Mouse (Mus musculus): ENCODE measurements around the gene Bloc1s4. TPM values are rescaled to one million over a fixed set of nuclear protein-coding genes. Genes with fewer than 3 reads are reported as not detected.

Bloc1s4 gene
- 16.8 and 16.9 TPM in 2 replicates for polyA plus RNA-seq (2012; ENCODE audit: insufficient read depth, insufficient read length, missing spikeins)

DNA sequence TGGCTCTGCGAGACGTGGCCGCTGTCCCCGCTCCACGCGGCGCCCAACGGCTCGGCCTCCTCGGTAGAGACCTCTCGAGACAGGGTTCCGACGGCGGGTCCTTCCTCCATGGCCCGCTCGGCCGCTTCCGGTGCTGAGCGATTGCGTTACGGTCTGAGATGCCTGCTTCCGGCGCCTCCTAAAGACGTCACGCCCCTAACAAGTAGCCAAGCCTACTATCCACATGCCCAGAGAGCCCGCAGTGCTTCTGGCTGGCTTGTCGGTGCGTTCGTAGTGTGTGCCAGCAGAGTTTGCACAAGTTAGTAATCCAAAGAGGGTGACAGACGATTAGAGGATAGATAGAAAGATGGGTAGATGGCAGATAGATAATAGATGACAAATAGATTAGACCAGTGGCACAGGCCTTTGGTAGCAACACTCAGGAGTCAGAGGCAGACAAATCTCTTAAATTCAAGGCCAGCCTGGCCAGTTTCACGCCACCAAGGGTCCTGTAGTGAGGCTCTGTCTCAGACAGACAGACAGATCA lies at the start of gene Bloc1s4:
TSS of gene Bloc1s4 (minus strand) at position 115 of the 526 bp plus-strand sequence.
- peak within 1 kb of the TSS; percentile 90 for H3K4me3 ChIP-seq (ENCODE audit: insufficient read depth, low read length)
- TF ChIP-seq CTCF (IDR thresholded peaks at IDR 0.05; ENCODE audit: low read depth, low read length) (no peak), POLR2A (IDR thresholded peaks at IDR 0.05; ENCODE audit: borderline replicate concordance, low read depth, low read length) (no peak)
- H3K27ac ChIP-seq (ENCODE audit: insufficient read depth, low read depth, low read length), result peak within 1 kb of the TSS; percentile 26
- peaks cover 30% of the 10 kb centered on the region for H3K4me1 ChIP-seq (ENCODE audit: control insufficient read depth, insufficient read depth, low read length)

- no peak overlapping the region for H3K27ac ChIP-seq (ENCODE audit: insufficient read depth, low read depth, low read length)
- no peak for TF ChIP-seq CTCF (IDR thresholded peaks at IDR 0.05; ENCODE audit: low read depth, low read length)
- TF ChIP-seq POLR2A (IDR thresholded peaks at IDR 0.05; ENCODE audit: borderline replicate concordance, low read depth, low read length), result no peak
- peak overlapping the region; percentile 70 for H3K4me3 ChIP-seq (ENCODE audit: insufficient read depth, low read length)
- peaks cover 21% of the 10 kb centered on the region for H3K4me1 ChIP-seq (ENCODE audit: control insufficient read depth, insufficient read depth, low read length)
These were observed 48.8 kb upstream of the Bloc1s4 start for GRCm38 (mm10) chr5:36797291-36797690.

- peaks cover 26% of the 10 kb centered on the region for H3K4me1 ChIP-seq (ENCODE audit: control insufficient read depth, insufficient read depth, low read length)
- TF ChIP-seq POLR2A (IDR thresholded peaks at IDR 0.05; ENCODE audit: borderline replicate concordance, low read depth, low read length), result peak; percentile 17; the same call in 1 of the 2 replicates
- H3K27ac ChIP-seq (ENCODE audit: insufficient read depth, low read depth, low read length), result peak within 1 kb of the TSS; percentile 86
- peak within 1 kb of the TSS; percentile 70 for H3K4me3 ChIP-seq (ENCODE audit: insufficient read depth, low read length)
These were observed 48.0 kb upstream of the Bloc1s4 start, which contains the start of gene Mrfap1 for GRCm38 (mm10) chr5:36796296-36797014. Gene Mrfap1 (minus strand): TSS chr5:36796772.

GRCm38 (mm10) chr5:36795647-36796295 lies 47.3 kb upstream of the Bloc1s4 start:
- H3K27ac ChIP-seq (ENCODE audit: insufficient read depth, low read depth, low read length), result peak overlapping the region; percentile 86
- H3K4me1 ChIP-seq (ENCODE audit: control insufficient read depth, insufficient read depth, low read length), result peaks cover 31% of the 10 kb centered on the region
- peak overlapping the region; percentile 70 for H3K4me3 ChIP-seq (ENCODE audit: insufficient read depth, low read length)

- TF ChIP-seq POLR2A (IDR thresholded peaks at IDR 0.05; ENCODE audit: borderline replicate concordance, low read depth, low read length) (no peak), CTCF (IDR thresholded peaks at IDR 0.05; ENCODE audit: low read depth, low read length) (no peak)
- Histone ChIP-seq H3K4me3 (ENCODE audit: insufficient read depth, low read length) (no peak overlapping the region), H3K27ac (ENCODE audit: insufficient read depth, low read depth, low read length) (peak overlapping the region; percentile 64), H3K4me1 (ENCODE audit: control insufficient read depth, insufficient read depth, low read length) (peaks cover 26% of the 10 kb centered on the region)
These were observed 43.4 kb upstream of the Bloc1s4 start for GRCm38 (mm10) chr5:36791861-36792260.

DNA sequence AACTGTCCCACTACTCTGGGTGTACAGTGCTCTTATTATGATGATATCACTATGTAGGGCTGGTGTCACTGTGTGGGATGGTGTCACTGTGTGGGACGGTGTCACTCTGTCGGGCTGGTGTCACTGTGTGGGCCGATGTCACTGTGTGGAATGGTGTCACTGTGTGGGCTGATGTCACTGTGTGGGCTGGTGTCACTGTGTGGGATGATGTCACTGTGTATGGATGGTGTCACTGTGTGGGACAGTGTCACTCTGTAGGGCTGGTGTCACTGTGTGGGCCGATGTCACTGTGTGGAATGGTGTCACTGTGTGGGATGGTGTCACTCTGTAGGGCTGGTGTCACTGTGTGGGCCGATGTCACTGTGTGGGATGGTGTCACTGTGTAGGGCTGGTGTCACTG lies 37.6 kb upstream of the Bloc1s4 start:
- Histone ChIP-seq H3K4me1 (ENCODE audit: control insufficient read depth, insufficient read depth, low read length) (peaks cover under 1% of the 10 kb centered on the region), H3K4me3 (ENCODE audit: insufficient read depth, low read length) (no peak overlapping the region), H3K27ac (ENCODE audit: insufficient read depth, low read depth, low read length) (no peak overlapping the region)
- TF ChIP-seq CTCF (IDR thresholded peaks at IDR 0.05; ENCODE audit: low read depth, low read length), result no peak
- no peak for TF ChIP-seq POLR2A (IDR thresholded peaks at IDR 0.05; ENCODE audit: borderline replicate concordance, low read depth, low read length)

- Histone ChIP-seq H3K4me3 (ENCODE audit: insufficient read depth, low read length) (no peak overlapping the region), H3K27ac (ENCODE audit: insufficient read depth, low read depth, low read length) (no peak overlapping the region), H3K4me1 (ENCODE audit: control insufficient read depth, insufficient read depth, low read length) (no peaks in the 10 kb centered on the region)
- TF ChIP-seq POLR2A (IDR thresholded peaks at IDR 0.05; ENCODE audit: borderline replicate concordance, low read depth, low read length) (no peak), CTCF (IDR thresholded peaks at IDR 0.05; ENCODE audit: low read depth, low read length) (no peak)
These were observed 31.1 kb upstream of the Bloc1s4 start for GRCm38 (mm10) chr5:36779512-36779911.

- no peak overlapping the region for H3K27ac ChIP-seq (ENCODE audit: insufficient read depth, low read depth, low read length)
- H3K4me1 ChIP-seq (ENCODE audit: control insufficient read depth, insufficient read depth, low read length), result no peaks in the 10 kb centered on the region
- H3K4me3 ChIP-seq (ENCODE audit: insufficient read depth, low read length), result no peak overlapping the region
- TF ChIP-seq CTCF (IDR thresholded peaks at IDR 0.05; ENCODE audit: low read depth, low read length) (no peak), POLR2A (IDR thresholded peaks at IDR 0.05; ENCODE audit: borderline replicate concordance, low read depth, low read length) (no peak)
These were observed 30.5 kb upstream of the Bloc1s4 start for GRCm38 (mm10) chr5:36778901-36779300.

- TF ChIP-seq POLR2A (IDR thresholded peaks at IDR 0.05; ENCODE audit: borderline replicate concordance, low read depth, low read length) (no peak), CTCF (IDR thresholded peaks at IDR 0.05; ENCODE audit: low read depth, low read length) (no peak)
- Histone ChIP-seq H3K27ac (ENCODE audit: insufficient read depth, low read depth, low read length) (no peak overlapping the region), H3K4me3 (ENCODE audit: insufficient read depth, low read length) (no peak overlapping the region), H3K4me1 (ENCODE audit: control insufficient read depth, insufficient read depth, low read length) (no peaks in the 10 kb centered on the region)
These were observed 28.7 kb upstream of the Bloc1s4 start for GRCm38 (mm10) chr5:36777186-36777585.

DNA sequence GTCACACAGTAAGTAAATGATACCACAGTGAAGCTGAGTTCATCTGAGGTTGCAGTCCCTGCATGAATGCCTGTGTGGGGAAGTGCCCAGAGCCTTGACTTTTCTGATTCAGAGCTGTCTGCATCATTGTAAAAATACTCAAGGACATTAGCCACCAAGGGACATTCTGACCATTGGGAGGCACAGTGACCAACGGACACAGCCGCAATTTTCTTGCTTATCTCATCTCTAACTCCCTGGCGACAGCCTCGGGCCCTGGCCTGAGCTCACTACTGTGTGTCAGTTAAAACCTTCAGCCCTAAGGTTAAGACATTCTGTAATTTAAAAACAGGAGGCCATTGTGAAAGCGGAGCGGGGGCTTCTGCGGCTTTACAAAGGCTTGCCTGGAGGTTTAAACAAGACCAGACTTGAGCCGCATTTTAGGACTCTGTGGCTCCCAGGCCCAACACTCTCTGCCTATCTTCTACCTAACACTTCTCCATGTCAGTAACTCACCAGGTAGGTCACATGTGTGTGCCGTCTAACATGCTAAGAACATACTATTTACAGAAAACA lies 27.6 kb upstream of the Bloc1s4 start:
- H3K4me1 ChIP-seq (ENCODE audit: control insufficient read depth, insufficient read depth, low read length), result no peaks in the 10 kb centered on the region
- TF ChIP-seq CTCF (IDR thresholded peaks at IDR 0.05; ENCODE audit: low read depth, low read length) (no peak), POLR2A (IDR thresholded peaks at IDR 0.05; ENCODE audit: borderline replicate concordance, low read depth, low read length) (no peak)

More for the DNA sequence above, 27.6 kb upstream of the Bloc1s4 start:
- H3K4me3 ChIP-seq (ENCODE audit: insufficient read depth, low read length), result no peak overlapping the region
- H3K27ac ChIP-seq (ENCODE audit: insufficient read depth, low read depth, low read length), result no peak overlapping the region

All from bone marrow macrophage, adult 2 months (primary cell).